In the genomic region with DNA sequence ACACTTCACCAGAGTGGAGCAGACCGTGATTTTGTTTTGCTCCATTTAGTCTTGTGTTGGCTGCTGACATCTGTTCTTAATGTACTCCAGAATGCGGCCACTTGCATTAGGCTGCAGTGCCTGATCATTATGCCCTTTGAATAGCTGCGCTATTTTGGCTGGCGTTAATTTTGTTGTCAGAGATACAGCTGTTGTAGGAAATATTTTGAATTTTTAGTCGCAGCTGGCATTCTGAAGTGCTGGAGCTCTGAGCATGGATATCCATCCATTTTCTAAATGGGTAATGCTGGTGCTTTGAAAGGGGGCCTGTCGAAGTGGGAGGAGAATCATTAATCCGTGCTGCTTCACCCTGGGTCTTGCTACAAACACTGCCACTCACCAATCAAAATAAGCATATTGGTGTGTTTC, we compare ENCODE assay signal across 13 mouse cellular contexts.
DNase-seq lines count a peak whose midpoint lies in the region; ATAC-seq lines count a peak whose summit lies in the region.
"Had no signal": no experiment of that assay in that cellular context is flagged by ENCODE, and none has a peak within 500 bp of the region (broad histone marks: within the 10 kb centered on the region; RNA-seq: fewer than 3 reads in every experiment).

No protein-coding gene starts in this region.

- H3K4me3 ChIP-seq in neural tube, embryonic 13.5 days, result no peak overlapping the region
- H3K4me3 ChIP-seq in neural tube, embryonic 15.5 days (replicated peaks), result no peak overlapping the region
- H3K4me3 ChIP-seq in forebrain, embryonic 16.5 days (replicated peaks; ENCODE audit: low read length), result no peak overlapping the region
- H3K4me3 ChIP-seq in intestine, embryonic 16.5 days (ENCODE audit: low read length), result no peak overlapping the region
- H3K4me3 ChIP-seq: lung, embryonic 15.5 days; megakaryocyte, embryonic 14.5 days had no signal

- 0 out of 2 replicates have a peak overlapping the region, but pooled peaks have one; percentile 42 for H3K27ac ChIP-seq in neural tube, embryonic 13.5 days (replicated peaks)
- no peak overlapping the region for H3K27ac ChIP-seq in neural tube, embryonic 15.5 days (replicated peaks)
- H3K27ac ChIP-seq in forebrain, embryonic 16.5 days (ENCODE audit: low read length), result no peak overlapping the region
- H3K27ac ChIP-seq in intestine, embryonic 16.5 days (ENCODE audit: low read length), result no peak overlapping the region
- H3K27ac ChIP-seq: lung, embryonic 15.5 days had no signal

- DNase-seq in heart, adult 11 months, result peak; percentile 87
- DNase-seq in heart, adult 9 months (ENCODE audit: low spot score in 2 of 2), result no peak
- no peak for DNase-seq in layer of hippocampus, postnatal 14 days (ENCODE audit: low spot score in 2 of 2)
- no peak for DNase-seq in urinary bladder, adult 18-20 months (ENCODE audit: low spot score in 2 of 2)
- DNase-seq: cerebellum, postnatal 14 days; kidney, adult 18-20 months; left cerebral cortex, postnatal 4 days had no signal

- 0 out of 2 replicates have a peak, but pooled peaks cover 7% of the 10 kb centered on the region for H3K4me1 ChIP-seq in neural tube, embryonic 13.5 days (replicated peaks)
- 0 out of 2 replicates have a peak, but pooled peaks cover 6% of the 10 kb centered on the region for H3K4me1 ChIP-seq in neural tube, embryonic 15.5 days
- no peaks in the 10 kb centered on the region; the same call in 1 of the 2 replicates for H3K4me1 ChIP-seq in forebrain, embryonic 16.5 days (replicated peaks; ENCODE audit: control insufficient read depth, insufficient read depth, low read length)
- no peaks in the 10 kb centered on the region for H3K4me1 ChIP-seq in intestine, embryonic 16.5 days (ENCODE audit: control insufficient read depth, insufficient read depth, low read length)
- H3K4me1 ChIP-seq: lung, embryonic 15.5 days; megakaryocyte, embryonic 14.5 days had no signal

- no peaks in the 10 kb centered on the region for H3K36me3 ChIP-seq in neural tube, embryonic 13.5 days
- no peaks in the 10 kb centered on the region for H3K36me3 ChIP-seq in neural tube, embryonic 15.5 days
- no peaks in the 10 kb centered on the region for H3K36me3 ChIP-seq in forebrain, embryonic 16.5 days (ENCODE audit: control insufficient read depth, insufficient read depth)
- no peaks in the 10 kb centered on the region for H3K36me3 ChIP-seq in intestine, embryonic 16.5 days (ENCODE audit: control insufficient read depth, insufficient read depth, low read length)
- H3K36me3 ChIP-seq: lung, embryonic 15.5 days had no signal

- WGBS in neural tube, embryonic 13.5 days, result 42% methylated on average over 7 of the region's 7 CpGs
- WGBS in neural tube, embryonic 15.5 days, result 53% methylated on average over 7 of the region's 7 CpGs
- WGBS in forebrain, embryonic 16.5 days, result 18% methylated on average over 7 of the region's 7 CpGs
- WGBS in intestine, embryonic 16.5 days, result 52% methylated on average over 7 of the region's 7 CpGs

- no peak overlapping the region for H3K9ac ChIP-seq in neural tube, embryonic 13.5 days
- no peak overlapping the region for H3K9ac ChIP-seq in neural tube, embryonic 15.5 days (replicated peaks)
- H3K9ac ChIP-seq in forebrain, embryonic 16.5 days (replicated peaks; ENCODE audit: low read depth, low read length), result no peak overlapping the region
- no peak overlapping the region for H3K9ac ChIP-seq in intestine, embryonic 16.5 days (ENCODE audit: low read depth, low read length)
- H3K9ac ChIP-seq: lung, embryonic 15.5 days had no signal

- H3K9me3 ChIP-seq in neural tube, embryonic 13.5 days, result no peaks in the 10 kb centered on the region
- H3K9me3 ChIP-seq in neural tube, embryonic 15.5 days (replicated peaks), result no peaks in the 10 kb centered on the region
- no peaks in the 10 kb centered on the region for H3K9me3 ChIP-seq in forebrain, embryonic 16.5 days (ENCODE audit: control insufficient read depth, low read length)
- H3K9me3 ChIP-seq in intestine, embryonic 16.5 days (ENCODE audit: control insufficient read depth, low read length), result no peaks in the 10 kb centered on the region
- H3K9me3 ChIP-seq: lung, embryonic 15.5 days had no signal

- no peaks in the 10 kb centered on the region for H3K27me3 ChIP-seq in neural tube, embryonic 13.5 days
- no peaks in the 10 kb centered on the region for H3K27me3 ChIP-seq in neural tube, embryonic 15.5 days (replicated peaks)
- no peaks in the 10 kb centered on the region for H3K27me3 ChIP-seq in forebrain, embryonic 16.5 days (replicated peaks; ENCODE audit: control insufficient read depth, insufficient read depth, low read length)
- no peaks in the 10 kb centered on the region for H3K27me3 ChIP-seq in intestine, embryonic 16.5 days (replicated peaks; ENCODE audit: control insufficient read depth, insufficient read depth, low read length)
- H3K27me3 ChIP-seq: lung, embryonic 15.5 days; megakaryocyte, embryonic 14.5 days had no signal

- no peak overlapping the region for H3K4me2 ChIP-seq in neural tube, embryonic 13.5 days
- H3K4me2 ChIP-seq in neural tube, embryonic 15.5 days, result no peak overlapping the region
- no peak overlapping the region for H3K4me2 ChIP-seq in forebrain, embryonic 16.5 days (ENCODE audit: low read length)
- H3K4me2 ChIP-seq in intestine, embryonic 16.5 days (ENCODE audit: low read depth, low read length), result no peak overlapping the region
- H3K4me2 ChIP-seq: lung, embryonic 15.5 days had no signal

- no peak for ATAC-seq in neural tube, embryonic 13.5 days (ENCODE audit: low read depth)
- no peak for ATAC-seq in neural tube, embryonic 15.5 days (ENCODE audit: low FRiP score)
- ATAC-seq in forebrain, embryonic 16.5 days, result peak; percentile 75
- no peak for ATAC-seq in intestine, embryonic 16.5 days
